Mouse (Mus musculus): ENCODE data around the gene Zfp553. TPM values are rescaled to one million over a fixed set of nuclear protein-coding genes. Genes with fewer than 3 reads are reported as not detected.
"Not testable (repeated sequence)": the region's sequence is repeated elsewhere in the genome, so short reads cannot be mapped to it uniquely, and the experiment has no call there.

Zfp553 gene
- total RNA-seq, 2 experiments from 2014 or later: 17.7 to 19.2 TPM

DNA sequence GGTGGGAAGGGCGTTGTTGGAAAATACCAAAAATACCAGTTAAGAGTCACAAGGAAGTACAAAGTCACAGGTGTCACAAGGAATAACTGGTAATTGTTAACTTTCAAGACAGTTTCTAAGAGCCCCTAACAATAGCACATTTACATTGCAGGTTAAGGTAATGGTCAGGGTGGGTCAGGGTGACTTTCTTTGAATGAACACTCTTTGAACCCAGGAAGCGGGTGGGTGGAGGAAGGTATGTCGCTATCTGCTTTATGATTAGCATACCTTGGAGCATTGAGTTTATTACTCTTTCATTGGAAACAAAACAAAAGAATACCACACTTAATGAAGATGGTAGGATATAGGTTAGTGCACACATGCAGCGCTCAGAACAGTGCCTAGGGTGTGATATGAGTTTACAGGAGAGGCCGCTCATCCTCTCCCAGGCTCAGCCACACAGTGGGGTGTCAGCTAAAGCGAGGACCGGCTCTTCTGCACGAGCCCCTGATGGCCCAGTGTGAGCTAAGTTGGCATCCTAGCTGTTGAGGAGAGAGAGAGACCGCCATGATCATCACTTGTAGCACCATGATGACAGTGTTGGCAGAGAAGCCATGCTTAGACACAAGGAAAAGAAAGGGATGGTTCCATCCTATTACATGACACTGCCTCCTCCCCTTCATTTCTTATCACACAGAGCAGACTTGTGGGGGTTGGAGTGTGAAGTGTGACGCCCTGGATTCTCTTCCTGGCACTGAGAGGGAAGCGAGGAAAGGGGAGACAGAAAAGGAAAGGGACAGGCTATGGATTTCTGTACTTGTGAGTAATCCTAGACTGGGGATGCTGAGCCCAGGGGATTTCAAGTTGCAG, 7.5 kb upstream of the Zfp553 start:
- intact Hi-C loops (cut with DNase I): no loop called here

DNA sequence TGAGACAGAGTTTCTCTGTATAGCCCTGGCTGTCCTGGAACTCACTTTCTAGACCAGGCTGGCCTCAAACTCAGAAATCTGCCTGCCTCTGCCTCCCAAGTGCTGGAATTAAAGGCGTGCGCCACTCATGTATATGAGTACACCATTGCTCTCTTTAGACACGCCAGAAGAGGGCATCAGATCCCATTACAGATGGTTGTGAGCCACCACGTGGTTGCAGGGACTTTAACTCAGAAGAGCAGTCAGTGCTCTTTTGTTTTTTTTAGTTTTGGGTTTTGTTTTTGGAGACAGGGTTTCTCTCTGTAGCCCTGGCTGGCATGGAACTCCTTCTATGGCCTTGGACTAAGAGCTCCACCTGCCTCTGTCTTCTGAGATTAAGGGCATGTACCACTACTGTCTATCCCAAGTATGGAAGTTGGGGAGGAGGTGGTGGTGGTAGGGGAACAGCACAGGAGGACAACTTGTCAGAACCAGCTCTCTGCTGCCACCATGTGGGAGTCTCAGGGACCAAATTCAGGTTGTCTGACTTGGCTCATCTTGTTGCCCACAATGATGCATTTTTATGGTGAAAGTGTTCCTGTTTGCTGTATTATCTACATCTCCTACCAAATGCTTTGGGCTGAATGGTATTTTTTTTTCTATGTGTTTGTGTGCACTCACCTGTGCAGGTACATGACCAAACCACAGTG, 4.1 kb upstream of the Zfp553 start:
- peak; percentile 85 to 89 for DNase-seq (ENCODE audit: low spot score in 2 of 2)
- intact Hi-C loops (cut with DNase I): no loop called here

More for the DNA sequence above, 7.5 kb upstream of the Zfp553 start:
- DNase-seq (ENCODE audit: low spot score in 2 of 2): peak in 1 of 2 experiments; percentile 55

DNA sequence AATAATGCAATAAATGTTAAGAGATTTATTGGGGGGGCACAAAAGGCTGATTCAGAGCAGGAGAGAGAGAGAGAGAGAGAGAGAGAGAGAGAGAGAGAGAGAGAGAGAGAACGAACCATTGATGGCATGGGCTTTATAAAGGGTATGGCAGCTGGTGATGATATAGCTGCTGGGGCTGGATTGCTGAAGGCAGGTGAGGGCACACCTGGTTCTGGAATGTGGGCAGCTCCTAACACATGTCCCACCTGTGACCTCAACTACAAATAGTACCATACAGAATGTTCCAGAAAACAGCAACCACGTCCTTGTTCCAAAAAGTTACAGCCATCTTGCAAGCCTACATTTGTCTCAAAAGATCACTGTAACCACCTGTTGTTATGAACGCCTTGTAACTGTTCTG, 1.5 kb upstream of the Zfp553 start:
- DNase-seq (ENCODE audit: low spot score in 2 of 2): no peak
- intact Hi-C loops (cut with DNase I): no loop called here

DNA sequence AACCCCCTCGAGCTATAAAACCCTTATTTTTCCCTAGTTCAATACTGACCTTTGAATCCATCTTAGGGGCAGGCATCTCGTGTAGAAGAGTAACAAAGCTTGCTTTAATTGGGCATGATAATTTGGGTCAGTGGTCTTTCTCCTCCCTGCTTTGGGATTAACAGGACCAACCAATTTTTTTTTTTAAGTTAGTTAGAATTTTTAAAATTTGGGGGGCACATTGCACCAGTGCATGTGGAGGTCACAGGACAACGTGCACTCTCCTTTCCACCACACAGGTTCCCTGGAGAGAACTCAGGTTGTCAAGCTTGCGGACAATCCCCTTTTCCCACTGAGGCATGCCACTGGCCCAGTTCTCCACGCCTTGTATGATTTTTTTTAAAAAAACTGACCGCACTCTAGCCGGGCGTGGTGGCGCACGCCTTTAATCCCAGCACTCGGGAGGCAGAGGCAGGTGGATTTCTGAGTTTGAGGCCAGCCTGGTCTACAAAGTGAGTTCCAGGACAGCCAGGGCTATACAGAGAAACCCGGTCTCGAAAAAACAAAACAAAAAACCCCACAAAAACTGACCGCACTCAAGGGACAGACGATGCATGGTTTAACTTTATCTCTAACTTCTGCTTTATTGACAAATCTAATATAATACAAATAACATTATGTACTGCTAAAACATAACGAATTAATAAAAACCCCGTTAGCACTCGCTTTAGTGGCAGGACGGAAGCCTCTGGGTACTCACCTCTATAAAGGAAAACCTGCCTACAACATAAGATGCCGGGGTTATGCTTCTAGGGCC, 837 bp upstream of the Zfp553 start:
- intact Hi-C loops (cut with DNase I): no loop called here
- no peak for DNase-seq (ENCODE audit: low spot score in 2 of 2)

DNA sequence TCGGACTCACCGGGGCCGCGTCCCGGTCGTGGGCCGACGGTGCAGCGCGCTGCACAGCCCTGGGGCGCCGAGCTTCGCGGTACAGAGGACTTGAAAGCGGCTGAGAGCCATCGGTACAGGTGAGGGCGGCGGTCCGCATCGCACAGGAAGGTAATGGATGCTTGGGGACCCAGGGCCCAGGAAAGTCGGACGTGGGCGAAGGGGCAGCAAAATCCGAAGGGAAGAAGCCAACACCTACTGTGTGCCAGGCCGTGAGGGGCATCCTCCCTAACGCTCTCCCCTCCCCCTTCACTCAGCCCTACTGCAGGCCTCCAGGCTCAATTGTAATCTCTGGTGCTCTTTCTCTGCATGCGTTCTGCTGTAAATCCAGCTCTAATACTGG, 498 bp downstream of the Zfp553 start:
- intact Hi-C loops (cut with DNase I): no loop called here
- no peak for DNase-seq (ENCODE audit: low spot score in 2 of 2)

DNA sequence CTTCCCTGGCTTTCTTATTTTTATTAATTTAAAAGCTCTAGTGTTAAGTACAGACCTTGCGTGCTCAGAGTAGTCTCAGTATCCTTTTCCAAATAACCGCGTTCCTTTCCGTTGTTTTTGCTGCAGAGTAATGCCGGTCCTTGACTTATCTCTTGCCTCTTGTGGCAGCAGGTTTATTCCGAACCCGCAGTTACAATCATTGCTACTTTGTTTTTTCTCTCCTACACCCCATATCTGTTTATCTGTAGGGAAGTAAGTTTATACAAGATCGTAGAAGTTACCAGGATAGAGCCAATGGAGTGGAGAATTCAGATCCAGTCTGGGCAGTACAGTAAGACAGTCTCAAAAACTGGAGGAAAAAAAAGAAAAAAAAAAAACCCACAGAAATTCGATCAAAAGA, 904 bp downstream of the Zfp553 start:
- intact Hi-C loops (cut with DNase I): no loop called here
- DNase-seq (ENCODE audit: low spot score in 2 of 2): no peak

DNA sequence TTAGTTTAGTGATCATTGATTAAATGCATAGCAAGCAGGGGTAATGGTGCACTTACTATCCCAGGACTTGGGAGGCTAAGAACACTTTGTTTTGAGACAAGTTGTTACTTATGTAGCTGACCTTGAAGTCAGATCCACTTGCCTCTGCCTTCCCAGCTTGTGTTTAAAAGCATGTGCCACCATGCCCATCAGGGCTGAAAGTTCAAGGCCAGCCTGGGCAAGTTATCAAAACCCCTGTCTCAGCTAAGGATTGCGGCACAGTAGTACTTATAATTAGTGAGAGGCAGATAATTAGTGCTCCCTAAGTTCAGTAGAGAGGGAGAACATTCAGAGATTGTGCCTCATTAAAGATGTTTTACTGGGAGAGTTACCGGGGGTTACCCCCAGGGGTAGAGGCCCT, 1.9 kb downstream of the Zfp553 start:
- intact Hi-C loops (cut with DNase I): no loop called here
- no peak for DNase-seq (ENCODE audit: low spot score in 2 of 2)

DNA sequence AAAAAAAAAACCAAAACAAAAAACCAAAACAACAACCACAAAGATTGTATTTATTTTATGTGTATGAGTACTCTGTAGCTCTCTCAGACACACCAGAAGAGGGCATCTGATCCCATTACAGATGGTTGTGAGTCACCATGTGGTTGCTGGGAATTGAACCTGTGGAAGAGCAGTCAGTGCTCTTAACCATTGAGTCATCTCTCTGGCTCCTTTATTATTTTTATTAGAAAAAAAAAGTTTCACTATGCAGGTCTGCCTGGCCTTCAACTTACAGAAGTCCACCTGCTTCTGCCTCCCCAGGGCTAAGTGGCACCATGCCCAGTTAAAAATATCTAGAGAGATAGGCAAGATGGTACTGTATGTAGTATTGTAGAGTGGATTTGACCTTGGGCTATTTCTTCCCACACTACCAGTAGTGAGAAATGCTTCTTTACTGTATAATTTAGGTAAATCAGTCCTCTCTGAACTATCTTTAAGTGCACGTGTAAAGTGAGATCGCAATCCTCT, 10.6 kb downstream of the Zfp553 start:
- DNase-seq (ENCODE audit: low spot score in 2 of 2): no peak
- intact Hi-C loops (cut with DNase I): no loop called here

DNA sequence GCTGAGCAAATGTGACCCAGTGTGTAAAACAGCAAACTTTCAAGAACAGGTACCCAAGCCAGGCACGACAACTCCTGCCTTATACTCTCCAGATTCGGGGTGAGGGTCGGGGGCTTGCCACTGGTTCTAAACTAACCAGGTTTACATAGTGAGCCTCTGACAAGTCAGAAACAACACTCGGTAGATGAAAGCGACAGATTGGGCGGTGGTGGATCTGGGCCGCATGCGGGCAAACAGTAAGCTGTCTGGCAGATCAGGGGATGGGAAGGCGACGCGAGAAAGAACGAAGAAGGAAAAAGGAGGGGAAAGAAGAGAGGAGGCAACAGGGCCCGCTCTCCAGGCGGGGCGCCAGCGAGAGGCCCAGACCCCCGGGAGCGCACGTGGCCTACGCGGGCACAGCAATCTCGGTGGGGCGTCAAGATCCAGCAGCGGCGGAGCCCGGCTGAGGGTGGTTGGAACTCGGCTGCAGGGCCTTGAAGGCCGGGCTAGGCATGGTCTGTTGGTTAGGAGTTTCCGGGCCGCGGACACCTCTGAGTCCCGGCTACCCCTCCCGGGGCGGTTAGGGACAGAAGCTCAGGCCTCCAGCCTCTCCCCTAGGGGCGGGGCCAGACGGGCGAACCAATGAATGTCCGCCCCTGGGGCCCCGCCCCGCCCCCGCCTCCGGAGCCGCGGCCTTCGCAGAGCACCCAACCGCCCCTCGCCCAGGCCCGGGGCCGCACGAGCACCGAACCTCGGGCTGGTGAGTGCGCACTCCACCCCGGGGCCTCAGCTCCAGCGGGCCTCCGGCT, 11.2 kb downstream of the Zfp553 start, which contains the start of gene Zfp771:
Gene Zfp771, plus strand, starts transcription at position 405 of the 788 bp plus-strand sequence.
- DNase-seq (ENCODE audit: low spot score in 2 of 2): peak; percentile 93 to 95
- intact Hi-C loops (cut with DNase I): no loop called here

DNA sequence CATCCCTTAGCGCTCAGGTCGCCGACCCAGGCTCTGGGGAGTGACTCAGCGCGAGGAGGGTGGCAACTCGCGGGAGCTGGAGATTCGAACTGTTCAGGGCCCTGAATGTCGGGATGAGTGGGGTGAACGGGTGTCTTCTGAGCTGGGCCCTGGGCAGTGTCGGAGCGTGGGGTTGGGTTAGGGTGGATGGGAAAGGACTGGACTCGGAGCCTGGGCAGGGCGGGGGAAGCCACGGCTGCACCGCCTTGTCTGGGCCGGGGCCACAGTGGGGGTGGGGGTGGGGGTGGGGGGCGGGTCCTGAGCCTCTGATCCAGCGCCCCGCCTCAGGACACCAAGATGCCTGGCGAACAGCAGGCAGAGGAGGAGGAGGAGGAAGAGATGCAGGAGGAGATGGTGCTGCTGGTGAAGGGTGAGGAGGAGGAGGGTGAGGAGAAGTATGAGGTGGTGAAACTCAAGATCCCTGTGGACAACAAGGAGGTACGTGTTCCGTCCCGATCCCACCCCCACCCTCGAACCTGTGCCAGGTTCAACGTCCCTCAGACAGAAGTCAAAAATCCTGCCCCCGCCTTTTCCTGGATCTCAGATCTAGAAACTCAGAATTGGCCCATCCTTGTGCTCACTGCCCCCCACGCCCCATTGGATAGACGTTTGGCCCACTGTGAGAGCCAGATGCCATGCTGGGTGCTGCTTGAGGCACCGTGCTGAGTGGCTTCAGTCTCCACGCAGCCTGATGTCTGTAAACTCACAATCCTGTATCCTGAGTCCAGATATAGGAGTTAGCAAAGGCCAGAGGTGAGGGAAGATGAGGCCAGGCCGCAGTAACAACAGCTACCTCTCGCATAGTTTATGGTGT, 12.0 kb downstream of the Zfp553 start:
- intact Hi-C loops (cut with DNase I): no loop called here
- no peak for DNase-seq (ENCODE audit: low spot score in 2 of 2)

DNA sequence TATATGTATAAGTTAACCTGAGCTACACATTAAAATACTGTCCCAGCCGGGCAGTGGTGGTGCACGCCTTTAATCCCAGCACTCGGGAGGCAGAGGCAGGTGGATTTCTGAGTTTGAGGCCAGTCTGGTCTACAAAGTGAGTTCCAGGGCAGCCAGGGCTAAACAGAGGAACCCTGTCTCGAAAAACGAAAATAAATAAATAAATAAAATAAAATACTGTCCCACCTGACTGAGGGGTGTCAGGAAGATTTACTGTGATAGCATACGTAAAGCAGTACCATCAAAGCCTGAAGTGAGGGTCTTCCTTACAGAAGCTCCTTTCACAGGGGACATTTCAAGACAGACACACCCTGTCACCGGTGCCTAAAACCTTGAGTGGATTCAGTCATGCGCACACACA, 17.6 kb downstream of the Zfp553 start:
- intact Hi-C loops (cut with DNase I); DNase-seq (ENCODE audit: low spot score in 2 of 2): not testable (repeated sequence)

DNA sequence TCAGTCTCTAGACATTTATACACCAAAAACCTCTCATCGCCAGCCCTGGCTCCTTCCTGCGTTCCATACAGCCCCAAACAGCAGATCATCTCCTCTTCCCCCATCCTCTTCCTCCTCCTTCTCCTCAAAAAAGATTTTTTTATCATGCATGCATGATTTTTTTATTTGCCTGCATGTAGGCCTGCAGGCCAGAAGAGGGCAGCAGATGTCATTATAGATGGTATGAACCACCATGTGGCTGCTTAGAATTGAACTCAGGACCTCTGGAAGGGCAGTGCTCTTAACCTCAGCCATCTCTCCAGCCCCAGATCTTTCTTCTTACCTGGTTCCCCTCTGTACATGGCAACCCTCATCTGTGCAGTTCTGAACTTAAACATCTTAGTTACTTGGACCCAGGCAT, 19.6 kb downstream of the Zfp553 start:
- no peak for DNase-seq (ENCODE audit: low spot score in 2 of 2)
- intact Hi-C loops (cut with DNase I): no loop called here

DNA sequence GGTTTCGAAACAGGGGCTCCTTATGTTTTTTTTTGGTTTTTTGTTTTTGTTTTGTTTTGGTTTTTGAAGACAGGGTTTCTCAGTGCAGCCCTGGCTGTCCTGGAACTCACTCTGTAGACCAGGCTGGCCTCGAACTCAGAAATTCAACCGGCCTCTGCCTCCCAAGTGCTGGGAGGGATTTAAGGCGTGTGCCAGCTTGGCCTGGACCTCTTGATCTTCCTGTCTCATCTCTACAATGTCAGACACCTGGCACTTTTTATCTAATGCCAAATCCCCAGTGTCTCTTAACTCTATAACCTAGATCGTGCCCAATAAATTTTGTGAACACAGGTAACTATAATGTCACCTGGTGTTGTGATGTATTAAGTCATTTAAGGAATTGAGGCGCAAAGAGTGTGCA, 20.5 kb downstream of the Zfp553 start:
- no peak for DNase-seq (ENCODE audit: low spot score in 2 of 2)
- intact Hi-C loops (cut with DNase I): no loop called here

DNA sequence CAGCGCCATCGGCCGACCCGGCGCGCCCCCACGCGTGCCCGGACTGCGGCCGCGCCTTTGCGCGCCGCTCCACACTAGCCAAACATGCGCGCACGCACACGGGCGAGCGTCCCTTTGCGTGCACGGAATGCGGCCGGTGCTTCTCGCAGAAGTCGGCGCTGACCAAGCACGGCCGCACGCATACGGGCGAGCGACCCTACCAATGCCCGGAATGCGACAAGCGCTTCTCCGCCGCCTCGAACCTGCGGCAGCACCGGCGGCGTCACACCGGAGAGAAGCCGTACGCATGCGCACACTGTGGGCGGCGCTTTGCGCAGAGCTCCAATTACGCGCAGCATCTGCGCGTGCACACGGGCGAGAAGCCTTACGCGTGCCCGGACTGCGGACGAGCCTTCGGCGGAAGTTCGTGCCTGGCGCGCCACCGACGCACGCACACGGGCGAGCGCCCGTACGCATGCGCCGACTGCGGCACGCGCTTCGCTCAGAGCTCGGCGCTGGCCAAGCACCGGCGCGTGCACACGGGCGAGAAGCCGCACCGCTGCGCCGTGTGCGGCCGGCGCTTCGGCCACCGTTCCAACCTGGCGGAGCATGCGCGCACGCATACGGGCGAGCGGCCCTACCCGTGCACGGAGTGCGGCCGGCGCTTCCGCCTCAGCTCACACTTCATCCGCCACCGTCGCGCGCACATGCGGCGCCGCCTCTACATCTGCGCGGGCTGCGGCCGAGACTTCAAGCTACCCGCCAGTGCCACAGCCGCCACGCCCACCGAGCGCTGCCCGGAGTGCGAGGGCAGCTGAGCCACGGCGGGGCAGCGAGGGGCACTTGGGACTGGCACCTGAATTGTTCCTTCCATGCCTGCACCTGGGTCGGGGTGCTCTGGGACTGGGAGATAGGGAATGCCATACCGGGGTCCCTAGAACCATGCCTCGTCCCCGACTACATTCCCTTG, 21.2 kb downstream of the Zfp553 start:
- intact Hi-C loops (cut with DNase I): no loop called here
- DNase-seq (ENCODE audit: low spot score in 2 of 2): peak; percentile 96 to 97

DNA sequence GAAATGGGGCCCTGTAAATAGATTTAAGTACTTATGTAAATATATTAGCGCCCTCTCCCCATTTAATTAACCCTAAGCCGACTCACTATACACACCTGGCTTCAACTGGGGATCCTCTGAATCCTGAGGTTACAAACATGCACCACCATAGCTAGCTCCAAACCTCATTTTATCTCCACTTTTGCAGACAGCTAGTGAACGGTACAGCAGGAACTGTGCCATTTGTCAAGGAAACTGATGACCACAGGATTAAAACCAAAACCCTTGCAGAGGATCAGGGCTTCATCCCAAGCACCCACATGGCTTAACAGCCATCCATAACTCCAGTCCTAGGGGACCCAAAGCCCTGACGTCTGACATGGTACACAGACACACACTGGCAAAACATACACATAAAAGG, 22.1 kb downstream of the Zfp553 start:
- intact Hi-C loops (cut with DNase I): no loop called here
- DNase-seq (ENCODE audit: low spot score in 2 of 2): no peak

DNA sequence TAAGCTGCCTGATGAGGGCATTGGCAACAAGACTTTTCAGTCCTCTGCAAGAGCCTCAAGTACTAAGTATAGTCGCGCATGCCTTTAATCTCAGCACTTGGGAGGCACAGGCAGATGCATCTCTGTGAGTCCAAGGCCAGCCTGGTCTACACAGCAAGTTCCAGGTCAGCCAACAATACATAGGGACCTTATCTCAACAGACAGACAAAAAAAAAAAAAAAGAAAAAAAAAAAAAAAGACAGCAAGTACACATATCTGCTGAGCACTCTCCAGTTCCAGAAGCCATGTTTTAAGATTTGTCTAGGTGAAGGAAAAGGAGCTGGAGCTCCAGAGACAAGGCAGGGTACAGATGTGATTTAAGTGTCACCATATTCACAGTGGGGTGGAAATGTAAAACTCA, 23.1 kb downstream of the Zfp553 start:
- intact Hi-C loops (cut with DNase I): no loop called here
- no peak for DNase-seq (ENCODE audit: low spot score in 2 of 2)

DNA sequence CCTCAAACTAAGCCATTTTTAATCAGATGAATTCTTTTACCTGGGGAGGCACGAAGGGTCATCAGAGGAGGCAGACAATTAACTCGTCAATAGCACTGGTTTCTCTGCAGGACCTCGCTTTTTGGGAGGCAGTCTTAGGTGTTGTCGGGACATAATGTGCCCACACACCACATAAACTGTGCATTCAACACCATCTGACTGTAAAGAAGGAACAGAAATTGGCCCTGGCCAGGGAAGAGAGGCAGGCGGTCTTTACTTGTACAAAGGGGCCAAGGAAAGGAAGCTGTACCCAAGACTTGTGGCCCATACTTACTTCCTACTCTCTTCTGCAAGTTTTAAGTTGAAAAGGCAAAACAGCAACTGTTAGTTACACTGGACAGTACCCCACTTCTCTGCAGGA, 23.7 kb downstream of the Zfp553 start:
- intact Hi-C loops (cut with DNase I): no loop called here
- peak in 1 of 2 experiments; percentile 55 for DNase-seq (ENCODE audit: low spot score in 2 of 2)
